Mouse (Mus musculus) heart, embryonic 14.5 days (tissue): ENCODE measurements around the gene Zfp580. TPM values are rescaled to one million over a fixed set of nuclear protein-coding genes. Genes with fewer than 3 reads are reported as not detected.

ENCODE experiments used
- ATAC-seq: fragments of 200-750 bp; cut with Nextera tagmentation; 2 replicates; pipeline ENCODE4 v1.8.0; 2017; ENCODE audit warnings: low read depth, moderate TSS enrichment; ENCODE audit not compliant: insufficient number of reproducible peaks, insufficient read depth, low FRiP score
- H3K27ac ChIP-seq, 2 experiments: fragments of 200-500 bp in 1 of 2; fragments of 300-500 bp in 1 of 2; sonication (generic) in 1 of 2; replicated peaks in 1 of 2; 2 replicates each; pipeline ENCODE4 v1.5.1; 2012 to 2014; ENCODE audit warnings: low read depth in 2 of 2, low read length in 2 of 2, control low read depth in 1 of 2, mild to moderate bottlenecking in 1 of 2, mixed read lengths in 1 of 2; ENCODE audit not compliant: control insufficient read depth in 1 of 2, insufficient read depth in 1 of 2
- H3K27me3 ChIP-seq: fragments of 300-500 bp; sonication (generic); 2 replicates; pipeline ENCODE4 v1.6.1; 2014; ENCODE audit warnings: mild to moderate bottlenecking, low read length, control low read depth; ENCODE audit not compliant: control insufficient read depth, insufficient read depth
- H3K36me3 ChIP-seq: fragments of 300-500 bp; sonication (generic); 2 replicates; pipeline ENCODE4 v1.6.1; 2014; ENCODE audit warnings: mild to moderate bottlenecking, control low read depth, low read length, mixed read lengths; ENCODE audit not compliant: control insufficient read depth, insufficient read depth
- H3K4me1 ChIP-seq, 2 experiments: fragments of 200-500 bp in 1 of 2; fragments of 300-500 bp in 1 of 2; sonication (generic) in 1 of 2; 2 replicates each; pipeline ENCODE4 v1.6.1; 2012 to 2014; ENCODE audit warnings: low read length in 2 of 2, control low read depth in 1 of 2, mixed read lengths in 1 of 2; ENCODE audit not compliant: control insufficient read depth in 2 of 2, insufficient read depth in 2 of 2
- H3K4me2 ChIP-seq: fragments of 300-500 bp; sonication (generic); 2 replicates; pipeline ENCODE4 v1.6.1; 2014; ENCODE audit warnings: mild to moderate bottlenecking, low read length
- H3K4me3 ChIP-seq, 2 experiments: fragments of 200-500 bp in 1 of 2; fragments of 300-500 bp in 1 of 2; sonication (generic) in 1 of 2; 2 replicates each; pipeline ENCODE4 v1.5.1; 2012 to 2014; ENCODE audit warnings: low read length in 2 of 2, mild to moderate bottlenecking in 2 of 2, control low read depth in 1 of 2, low read depth in 1 of 2, moderate library complexity in 1 of 2; ENCODE audit not compliant: control insufficient read depth in 1 of 2, insufficient read depth in 1 of 2
- H3K9ac ChIP-seq: fragments of 300-500 bp; sonication (generic); 2 replicates; pipeline ENCODE4 v1.6.1; 2014; ENCODE audit warnings: mild to moderate bottlenecking, low read length
- H3K9me3 ChIP-seq: fragments of 300-500 bp; sonication (generic); 2 replicates; pipeline ENCODE4 v1.6.1; 2016; ENCODE audit warnings: low read length, control low read depth; ENCODE audit not compliant: control insufficient read depth
- WGBS: fragments of 180-500 bp; shearing (Covaris S2); extraction: QIAGEN DNeasy Blood & Tissue Kit; methylation state at CpG from one replicate; pipeline ENCODE4 v1.1.7; 2014; 5-methylcytosine and 5-hydroxymethylcytosine counted together
- polyA plus RNA-seq: library from polyadenylated mRNA; unstranded; fragments of >200 nt; fragmentation: Nextera tagmentation; extraction: Ambion mirVana; gene quantifications from 2 replicates; pipeline ENCODE4 v1.2.1, GENCODE M21; 2014

The Zfp580 gene
- polyA plus RNA-seq, 1 experiment from 2014 or later = 22.0 TPM

DNA sequence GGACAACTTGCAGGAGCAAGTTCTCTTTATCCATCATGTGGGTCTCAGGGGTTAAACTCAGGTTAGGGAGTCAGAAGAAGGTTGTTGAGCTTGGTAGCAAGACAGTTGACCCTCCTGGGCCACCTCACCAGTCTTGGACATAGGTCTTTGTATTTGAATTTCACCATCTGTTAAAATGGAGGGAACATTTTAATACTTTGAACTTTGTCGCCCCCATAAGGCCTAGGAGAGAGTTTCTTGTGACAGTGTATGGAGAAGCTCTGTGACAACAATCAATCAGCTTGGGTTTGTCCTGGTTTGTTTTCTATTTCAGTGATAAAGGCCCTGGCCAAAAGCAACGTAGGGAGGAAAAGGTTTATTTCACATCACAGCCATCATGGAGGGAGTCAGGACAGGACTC is 4.0 kb upstream of the Zfp580 start:
- H3K27ac ChIP-seq = no peak overlapping the region
- H3K36me3 ChIP-seq = no peaks in the 10 kb centered on the region
- peaks cover 4 to 13% of the 10 kb centered on the region in 2 experiments for H3K4me1 ChIP-seq
- H3K4me3 ChIP-seq = no peak overlapping the region
- no peak overlapping the region for H3K4me2 ChIP-seq
- no peak overlapping the region for H3K9ac ChIP-seq
- peaks cover 6% of the 10 kb centered on the region for H3K27me3 ChIP-seq
- WGBS = 15% methylated on average over 2 of the region's 2 CpGs
- ATAC-seq = no peak
- no peaks in the 10 kb centered on the region for H3K9me3 ChIP-seq

DNA sequence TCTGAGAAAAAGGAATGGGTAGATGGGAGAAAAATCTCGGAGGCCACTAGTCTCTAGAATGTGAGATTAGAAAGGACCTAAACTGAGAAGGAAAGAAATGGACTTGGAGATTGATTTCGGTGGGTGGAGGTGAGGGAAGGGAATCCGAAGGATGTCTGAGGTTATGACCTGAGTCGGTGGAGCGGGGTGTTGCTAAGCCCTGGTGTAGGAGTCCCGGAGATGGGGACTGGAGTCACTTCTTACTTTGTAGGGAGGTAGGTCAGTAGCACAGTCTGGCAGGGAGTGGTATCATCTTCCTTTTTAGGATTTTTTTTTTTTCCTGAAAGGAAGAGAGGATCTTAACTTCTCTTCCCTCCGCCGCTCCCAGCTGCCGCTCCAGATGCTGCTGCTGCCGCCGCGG is 1.1 kb downstream of the Zfp580 start:
- peaks cover 10 to 38% of the 10 kb centered on the region in 2 experiments for H3K4me1 ChIP-seq
- ATAC-seq = no peak
- no peak overlapping the region for H3K27ac ChIP-seq
- peak overlapping the region; percentile 94 for H3K4me2 ChIP-seq
- peak overlapping the region; percentile 21 to 77 for H3K4me3 ChIP-seq
- H3K36me3 ChIP-seq = no peaks in the 10 kb centered on the region
- peak overlapping the region; percentile 57 for H3K9ac ChIP-seq
- 4% methylated on average over 11 of the region's 12 CpGs for WGBS
- peaks cover 57% of the 10 kb centered on the region for H3K27me3 ChIP-seq
- no peaks in the 10 kb centered on the region for H3K9me3 ChIP-seq

DNA sequence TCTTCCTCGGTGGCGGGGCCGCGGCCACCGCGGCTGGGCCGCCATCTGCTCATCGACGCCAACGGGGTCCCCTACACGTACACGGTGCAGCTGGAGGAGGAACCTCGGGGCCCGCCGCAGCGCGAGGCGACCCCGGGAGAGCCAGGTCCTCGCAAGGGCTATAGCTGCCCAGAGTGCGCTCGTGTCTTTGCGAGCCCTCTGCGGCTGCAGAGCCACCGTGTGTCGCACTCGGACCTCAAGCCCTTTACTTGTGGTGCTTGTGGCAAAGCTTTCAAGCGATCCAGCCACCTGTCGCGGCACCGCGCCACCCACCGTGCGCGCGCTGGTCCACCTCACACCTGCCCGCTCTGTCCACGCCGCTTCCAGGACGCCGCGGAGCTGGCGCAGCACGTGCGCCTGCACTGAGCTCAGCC is 1.6 kb downstream of the Zfp580 start:
- H3K9ac ChIP-seq = peak overlapping the region; percentile 57; the same call in 1 of the 2 replicates
- peak overlapping the region; percentile 94 for H3K4me2 ChIP-seq
- no peak overlapping the region for H3K27ac ChIP-seq
- peaks cover 10 to 38% of the 10 kb centered on the region in 2 experiments for H3K4me1 ChIP-seq
- H3K9me3 ChIP-seq = no peaks in the 10 kb centered on the region
- no peak for ATAC-seq
- H3K36me3 ChIP-seq = no peaks in the 10 kb centered on the region
- peaks cover 62% of the 10 kb centered on the region for H3K27me3 ChIP-seq
- 7% methylated on average over 43 of the region's 45 CpGs for WGBS
- H3K4me3 ChIP-seq = peak overlapping the region; percentile 21 to 77

DNA sequence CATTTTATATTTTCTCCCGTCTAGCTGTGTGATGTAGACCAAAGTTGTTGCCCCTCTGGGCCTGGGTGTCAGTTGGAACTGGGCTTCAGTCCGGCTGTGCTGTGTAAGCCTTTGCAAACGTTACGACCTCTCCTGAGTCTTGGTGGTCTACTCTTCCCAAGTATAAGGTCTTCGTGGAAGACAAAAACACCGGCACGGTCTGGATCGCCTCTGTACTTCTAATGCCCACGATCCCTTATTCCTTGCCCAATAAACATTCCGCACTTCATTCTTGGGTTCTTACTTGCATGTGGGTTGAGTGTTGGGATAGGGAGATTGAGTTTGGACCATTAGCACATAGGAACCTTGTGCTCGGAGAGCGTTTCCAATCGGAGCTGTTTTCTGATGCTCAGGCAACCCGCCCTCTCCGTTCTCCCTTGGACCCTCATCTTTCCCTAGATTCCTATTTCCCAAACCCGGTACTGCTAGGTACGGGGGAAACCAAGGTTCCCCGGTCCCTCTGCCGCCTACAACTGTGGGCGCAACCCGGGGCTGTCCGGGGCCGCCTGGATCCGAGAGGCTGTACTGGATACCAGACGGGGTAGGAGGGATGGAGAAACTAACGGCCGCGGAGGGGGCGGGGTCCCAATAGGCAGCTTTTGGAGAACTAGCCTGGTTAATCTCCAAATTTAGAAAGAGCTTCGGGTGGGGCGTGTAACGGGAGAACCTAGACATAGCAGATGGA is 2.3 kb downstream of the Zfp580 start:
- Histone ChIP-seq H3K4me3 (peak overlapping the region; percentile 36 to 77), H3K4me2 (peak overlapping the region; percentile 94), H3K9ac (peak overlapping the region; percentile 57; the same call in 1 of the 2 replicates), H3K4me1 (peaks cover 10 to 38% of the 10 kb centered on the region in 2 experiments), H3K9me3 (no peaks in the 10 kb centered on the region), H3K36me3 (no peaks in the 10 kb centered on the region), H3K27me3 (peaks cover 69% of the 10 kb centered on the region), H3K27ac (no peak overlapping the region)
- WGBS = 11% methylated on average over 32 of the region's 32 CpGs
- no peak for ATAC-seq

DNA sequence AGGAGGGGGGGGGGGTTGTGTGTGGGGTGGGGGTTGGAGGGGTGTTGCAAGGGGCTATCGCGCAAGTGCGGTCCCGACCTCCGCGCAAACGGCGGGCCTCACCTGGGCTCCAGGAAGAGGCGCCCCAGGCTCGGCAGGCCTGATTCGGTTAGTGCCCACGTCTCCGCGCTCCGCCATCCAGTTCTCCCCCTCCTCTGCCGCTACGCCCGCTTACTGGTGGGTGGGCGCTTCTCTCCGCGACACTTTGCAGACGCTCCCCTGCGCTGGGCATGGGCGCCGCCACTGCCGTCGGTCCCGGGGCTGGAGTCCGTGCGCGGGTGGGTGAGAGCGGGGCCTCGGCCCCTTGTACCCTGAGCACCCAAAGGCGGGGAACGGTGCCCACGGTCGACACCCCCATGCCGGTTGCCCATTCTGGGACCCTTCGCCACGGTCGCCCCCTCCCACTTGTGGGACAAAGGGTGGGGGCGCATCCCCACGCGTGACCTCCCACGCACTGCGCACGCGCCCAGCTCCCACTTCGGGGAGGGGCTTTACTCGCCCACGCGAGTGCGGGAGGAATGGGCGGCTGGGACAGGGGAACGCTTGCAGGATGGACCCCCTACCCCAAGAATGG is 5.4 kb downstream of the Zfp580 start:
- no peaks in the 10 kb centered on the region for H3K36me3 ChIP-seq
- 3% methylated on average over 49 of the region's 55 CpGs for WGBS
- no peak for ATAC-seq
- no peak overlapping the region for H3K27ac ChIP-seq
- H3K9ac ChIP-seq = peak overlapping the region; percentile 66
- peak overlapping the region; percentile 38 to 41 for H3K4me3 ChIP-seq
- H3K4me2 ChIP-seq = peak overlapping the region; percentile 62
- no peaks in the 10 kb centered on the region for H3K9me3 ChIP-seq
- peaks cover 10 to 36% of the 10 kb centered on the region in 2 experiments for H3K4me1 ChIP-seq
- H3K27me3 ChIP-seq = peaks cover 72% of the 10 kb centered on the region

DNA sequence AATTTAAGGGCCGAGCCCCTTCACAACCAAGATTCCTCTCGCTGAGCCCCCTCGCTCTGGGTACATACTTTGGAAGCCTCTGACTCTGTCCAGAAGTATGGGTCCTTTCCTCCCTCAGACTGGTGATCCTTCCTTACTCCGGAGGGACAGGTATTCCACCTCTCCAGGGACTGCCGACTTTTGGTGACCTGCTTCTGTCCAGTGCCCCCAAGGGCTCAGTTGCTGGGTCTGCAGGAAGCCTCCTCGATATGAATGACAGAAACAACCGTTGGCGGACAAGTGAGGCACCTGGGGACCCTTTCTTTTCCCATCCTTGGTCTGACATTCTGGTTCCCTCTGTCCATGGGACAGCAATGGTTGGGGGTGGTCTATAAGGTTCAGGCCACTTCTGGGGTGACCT is 6.0 kb downstream of the Zfp580 start:
- no peak for ATAC-seq
- Histone ChIP-seq H3K4me3 (peak overlapping the region; percentile 38 to 41; a peak in 3 of 4 replicates), H3K9ac (peak overlapping the region; percentile 66; the same call in 1 of the 2 replicates), H3K4me1 (peaks cover 9 to 30% of the 10 kb centered on the region in 2 experiments), H3K36me3 (no peaks in the 10 kb centered on the region), H3K27me3 (peaks cover 66% of the 10 kb centered on the region), H3K27ac (no peak overlapping the region), H3K4me2 (peak overlapping the region; percentile 62; the same call in 1 of the 2 replicates), H3K9me3 (no peaks in the 10 kb centered on the region)
- 31% methylated on average over 8 of the region's 8 CpGs for WGBS

DNA sequence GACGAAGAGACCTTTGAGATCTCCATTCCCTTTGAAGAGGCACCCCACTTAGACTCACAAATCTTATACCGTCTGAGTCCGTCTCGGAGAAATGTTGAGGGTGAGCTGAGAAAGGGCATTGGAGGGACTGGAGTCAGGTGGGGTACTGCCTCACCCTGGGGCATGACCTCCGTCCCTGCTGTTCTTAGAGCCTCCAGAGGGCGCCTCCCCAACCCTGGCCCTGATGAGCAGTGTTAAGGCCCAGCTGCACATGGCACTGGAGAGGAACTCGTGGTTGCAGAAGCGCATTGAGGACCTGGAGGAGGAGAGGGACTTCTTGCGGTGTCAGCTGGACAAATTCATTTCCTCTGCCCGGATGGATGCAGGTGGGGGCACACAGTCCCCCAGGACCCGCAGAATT is 6.5 kb downstream of the Zfp580 start:
- H3K36me3 ChIP-seq = no peaks in the 10 kb centered on the region
- H3K9me3 ChIP-seq = no peaks in the 10 kb centered on the region
- no peak overlapping the region for H3K9ac ChIP-seq
- H3K4me2 ChIP-seq = no peak overlapping the region
- H3K4me1 ChIP-seq = peaks cover 8 to 25% of the 10 kb centered on the region in 2 experiments; a peak in 3 of 4 replicates
- WGBS = 32% methylated on average over 11 of the region's 11 CpGs
- no peak for ATAC-seq
- peaks cover 61% of the 10 kb centered on the region for H3K27me3 ChIP-seq
- no peak overlapping the region for H3K4me3 ChIP-seq
- no peak overlapping the region for H3K27ac ChIP-seq
